Mouse (Mus musculus) heart, embryonic 10.5 days (tissue): ENCODE data around the gene Tvp23b. TPM values are rescaled to one million over a fixed set of nuclear protein-coding genes. Genes with fewer than 3 reads are reported as not detected.
A peak's percentile ranks its signal among the peaks of the same experiment; 100 is the strongest.

ENCODE experiments used
- DNase-seq: peaks from one replicate; pipeline ENCODE4 v3.0.0-alpha.2; 2017; ENCODE audit warnings: low spot score
- H3K27ac ChIP-seq: fragments of 300-500 bp; sonication (generic); 2 replicates; pipeline ENCODE4 v1.5.1; 2016; ENCODE audit warnings: mild to moderate bottlenecking
- H3K27me3 ChIP-seq: fragments of 300-500 bp; sonication (generic); 2 replicates; pipeline ENCODE4 v1.6.1; 2016; ENCODE audit warnings: mild to moderate bottlenecking; ENCODE audit not compliant: poor library complexity, insufficient read depth, severe bottlenecking
- H3K36me3 ChIP-seq: fragments of 300-500 bp; sonication (generic); 2 replicates; pipeline ENCODE4 v1.6.1; 2016; ENCODE audit warnings: mild to moderate bottlenecking, moderate library complexity
- H3K4me1 ChIP-seq: fragments of 300-500 bp; sonication (generic); 2 replicates; pipeline ENCODE4 v1.6.1; 2016; ENCODE audit warnings: mild to moderate bottlenecking
- H3K4me3 ChIP-seq: fragments of 300-500 bp; sonication (generic); 2 replicates; pipeline ENCODE4 v1.5.1; 2016; ENCODE audit warnings: mild to moderate bottlenecking, moderate library complexity
- H3K9me3 ChIP-seq: fragments of 300-500 bp; sonication (generic); 2 replicates; pipeline ENCODE4 v1.6.1; 2016; ENCODE audit warnings: mild to moderate bottlenecking, moderate library complexity
- WGBS: fragments of 180-500 bp; shearing (Covaris S2); methylation state at CpG from one replicate; pipeline ENCODE4 v1.1.7; 2016; 5-methylcytosine and 5-hydroxymethylcytosine counted together
- polyA plus RNA-seq: library from polyadenylated mRNA; unstranded; fragments of >200 nt; fragmentation: Nextera tagmentation; extraction: Ambion mirVana; gene quantifications from 2 replicates; pipeline ENCODE4 v1.2.1, GENCODE M21; 2016

Tvp23b gene
- polyA plus RNA-seq, 1 experiment from 2014 or later: 61.8 TPM

DNA sequence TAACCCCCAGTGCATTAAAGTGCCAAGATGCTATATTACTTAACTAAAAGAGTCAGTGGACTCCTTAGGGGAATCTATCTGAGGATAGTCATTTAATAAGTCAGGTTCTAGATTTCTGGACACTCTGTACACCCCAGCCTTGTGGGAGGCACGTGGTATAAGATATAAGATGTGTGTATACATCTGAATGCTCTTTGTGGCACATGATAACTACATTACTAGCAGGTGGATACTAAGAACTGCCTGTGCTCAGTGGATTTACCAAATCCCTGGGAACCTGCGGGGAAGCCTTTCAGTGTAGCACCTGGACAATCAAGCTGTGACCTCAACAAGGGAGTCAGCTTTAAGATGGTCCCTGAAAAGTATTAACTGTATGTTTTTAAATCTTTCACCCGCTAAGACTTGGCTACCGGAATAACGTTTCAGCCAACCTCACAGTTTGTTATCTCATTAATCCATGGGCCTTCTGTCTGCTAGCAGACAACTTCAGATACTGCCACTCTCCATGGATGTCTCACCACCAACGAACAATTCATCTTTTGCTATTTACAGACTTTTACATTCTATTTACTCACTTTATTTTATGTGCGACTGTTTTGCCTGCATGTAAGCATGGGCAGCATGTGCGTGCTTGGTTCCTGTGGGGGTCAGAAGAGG lies 9.4 kb upstream of the Tvp23b start:
- no peaks in the 10 kb centered on the region for H3K27me3 ChIP-seq
- WGBS: 75% methylated on average over 8 of the region's 8 CpGs
- no peaks in the 10 kb centered on the region for H3K36me3 ChIP-seq
- H3K27ac ChIP-seq: no peak overlapping the region
- H3K4me3 ChIP-seq: no peak overlapping the region
- H3K9me3 ChIP-seq: no peaks in the 10 kb centered on the region
- no peaks in the 10 kb centered on the region for H3K4me1 ChIP-seq
- no peak for DNase-seq

DNA sequence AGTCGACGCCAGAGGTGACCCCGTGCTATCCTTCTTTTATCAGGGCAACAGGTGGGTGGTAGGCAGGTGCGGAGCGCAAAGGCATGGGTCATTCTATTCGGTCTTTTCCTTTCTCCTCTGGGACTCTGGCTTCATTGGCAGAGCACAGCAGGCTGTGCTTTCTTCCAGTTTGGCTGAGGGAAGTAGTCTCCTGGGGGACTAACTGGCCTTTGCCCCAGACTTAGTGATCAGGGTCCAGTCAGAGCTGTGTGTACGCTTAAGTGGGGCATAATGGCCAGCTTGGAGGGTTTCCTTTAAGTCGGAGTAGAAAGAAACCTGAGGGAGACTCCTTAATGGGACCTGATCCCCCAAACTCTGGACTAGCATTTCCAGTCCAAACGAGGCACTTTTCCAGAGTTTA lies 5.8 kb upstream of the Tvp23b start:
- no peaks in the 10 kb centered on the region for H3K27me3 ChIP-seq
- whole genome bisulfite sequencing: 69% methylated on average over 9 of the region's 9 CpGs
- H3K27ac ChIP-seq: no peak overlapping the region
- DNase-seq: no peak
- no peaks in the 10 kb centered on the region for H3K36me3 ChIP-seq
- H3K4me3 ChIP-seq: no peak overlapping the region
- H3K9me3 ChIP-seq: no peaks in the 10 kb centered on the region
- H3K4me1 ChIP-seq: no peaks in the 10 kb centered on the region

DNA sequence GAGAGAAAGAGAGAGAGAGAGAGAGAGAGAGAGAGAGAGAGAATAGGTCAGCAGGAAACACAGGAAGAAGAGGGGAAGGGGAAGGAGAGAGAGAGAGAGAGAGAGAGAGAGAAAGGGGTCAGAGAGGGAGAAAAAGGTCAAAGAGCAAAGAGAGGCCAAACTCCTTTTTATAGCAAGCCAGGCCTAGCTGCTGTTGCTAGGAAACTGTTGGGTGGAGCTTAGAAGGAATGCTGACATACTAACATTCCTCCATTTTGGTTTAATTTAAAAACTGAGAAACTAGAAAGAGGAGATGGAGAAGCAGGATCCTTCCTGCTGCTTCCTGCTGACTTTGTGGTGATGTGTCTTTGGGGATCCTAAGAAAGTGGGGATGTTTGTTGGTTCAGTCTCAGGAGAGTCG lies 3.6 kb upstream of the Tvp23b start:
- no peaks in the 10 kb centered on the region for H3K4me1 ChIP-seq

DNA sequence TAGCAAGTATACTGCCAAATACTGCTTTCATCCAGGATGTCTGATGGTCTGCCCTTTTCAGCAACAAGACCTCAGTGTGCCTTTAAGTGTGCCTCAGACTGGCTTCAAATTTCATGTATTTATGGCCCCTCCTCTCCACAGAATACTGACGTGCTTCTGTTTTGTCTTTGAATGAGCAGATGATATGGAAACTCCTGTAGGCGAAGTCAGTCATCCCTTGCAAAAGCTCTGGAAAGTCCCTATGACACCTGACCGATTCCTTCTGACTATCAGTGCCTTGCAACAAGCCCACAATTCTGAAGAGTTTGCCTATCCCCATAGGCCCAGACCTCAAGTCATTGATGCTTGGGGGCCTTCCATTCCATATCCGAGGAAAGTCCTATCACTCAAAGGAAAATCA lies 2.8 kb upstream of the Tvp23b start:
- DNase-seq: no peak
- Histone ChIP-seq H3K36me3 (no peaks in the 10 kb centered on the region), H3K4me1 (no peaks in the 10 kb centered on the region), H3K27me3 (no peaks in the 10 kb centered on the region), H3K9me3 (no peaks in the 10 kb centered on the region), H3K27ac (no peak overlapping the region), H3K4me3 (no peak overlapping the region)
- WGBS: 85% methylated on average over 4 of the region's 4 CpGs

More for the DNA sequence above, 3.6 kb upstream of the Tvp23b start:
- H3K36me3 ChIP-seq: no peaks in the 10 kb centered on the region
- DNase-seq: no peak
- WGBS: 66% methylated on average over 1 of the region's 1 CpGs
- no peak overlapping the region for H3K4me3 ChIP-seq
- H3K27me3 ChIP-seq: no peaks in the 10 kb centered on the region
- no peak overlapping the region for H3K27ac ChIP-seq
- H3K9me3 ChIP-seq: no peaks in the 10 kb centered on the region

DNA sequence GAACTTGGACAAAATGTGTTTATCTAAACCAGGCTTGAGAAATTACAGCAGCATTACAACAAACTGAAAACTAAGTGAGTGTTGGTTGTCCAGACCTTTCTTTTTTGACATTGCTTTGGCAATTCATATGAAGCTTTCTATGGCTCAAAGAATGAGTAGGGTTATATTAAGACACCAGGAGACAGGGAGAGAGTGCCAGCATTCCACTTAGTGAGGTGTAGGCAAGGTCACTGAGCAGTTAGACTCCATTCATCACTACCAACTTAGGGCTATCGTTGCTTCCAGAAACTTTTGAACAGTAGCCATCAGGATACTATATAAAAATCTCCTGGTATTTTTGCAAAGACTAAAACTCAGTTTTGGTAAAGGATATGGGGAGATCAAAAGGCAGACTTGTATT lies 1.9 kb upstream of the Tvp23b start:
- no peaks in the 10 kb centered on the region for H3K27me3 ChIP-seq
- 89% methylated on average over 1 of the region's 1 CpGs for WGBS
- peaks cover 4% of the 10 kb centered on the region; the same call in 1 of the 2 replicates for H3K36me3 ChIP-seq
- no peak overlapping the region for H3K27ac ChIP-seq
- DNase-seq: no peak
- no peaks in the 10 kb centered on the region for H3K4me1 ChIP-seq
- H3K4me3 ChIP-seq: no peak overlapping the region
- no peaks in the 10 kb centered on the region for H3K9me3 ChIP-seq

DNA sequence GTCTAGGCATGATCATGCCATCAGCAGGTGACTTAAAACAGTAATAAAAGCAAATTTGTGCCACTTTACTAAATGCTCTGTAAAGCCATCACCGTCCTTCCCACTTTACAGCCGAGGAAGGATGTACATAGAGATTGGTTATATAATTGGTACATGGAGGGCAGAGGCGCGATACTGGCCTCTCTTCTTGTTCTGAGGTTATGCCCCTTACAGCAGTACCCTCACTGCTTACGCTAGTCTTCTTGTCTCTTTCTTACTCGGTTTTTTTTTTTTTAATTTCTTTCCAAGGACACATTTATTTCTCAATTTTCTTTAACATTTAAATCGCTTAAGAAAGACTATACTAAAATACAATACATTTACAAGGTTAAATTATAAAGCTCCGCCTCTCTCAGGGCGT lies 527 bp upstream of the Tvp23b start:
- peaks cover 11% of the 10 kb centered on the region for H3K36me3 ChIP-seq
- no peaks in the 10 kb centered on the region for H3K27me3 ChIP-seq
- 36% methylated on average over 9 of the region's 9 CpGs for WGBS
- H3K27ac ChIP-seq: peak overlapping the region; percentile 98
- DNase-seq: no peak
- H3K4me1 ChIP-seq: no peaks in the 10 kb centered on the region
- H3K9me3 ChIP-seq: no peaks in the 10 kb centered on the region
- peak overlapping the region; percentile 87 for H3K4me3 ChIP-seq

DNA sequence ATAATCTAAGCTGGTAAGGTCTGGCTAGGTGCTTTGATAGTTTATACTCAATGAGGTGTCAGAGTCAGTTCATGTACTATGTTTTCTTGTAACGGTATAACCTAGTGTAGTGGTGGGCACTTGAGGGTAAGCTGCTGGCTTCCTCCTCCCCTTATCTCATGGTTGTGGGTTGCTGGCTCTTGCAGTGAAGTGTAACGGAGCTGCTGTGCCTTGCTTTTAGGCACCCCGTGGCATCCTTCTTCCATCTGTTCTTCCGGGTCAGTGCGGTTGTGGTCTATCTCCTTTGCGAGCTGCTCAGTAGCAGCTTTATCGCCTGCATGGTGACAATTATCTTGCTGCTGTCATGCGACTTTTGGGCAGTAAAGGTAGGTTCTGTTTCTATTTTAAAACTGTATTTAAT lies 4.2 kb downstream of the Tvp23b start:
- Histone ChIP-seq H3K36me3 (peaks cover 50% of the 10 kb centered on the region), H3K27ac (no peak overlapping the region), H3K4me1 (no peaks in the 10 kb centered on the region), H3K9me3 (no peaks in the 10 kb centered on the region), H3K27me3 (no peaks in the 10 kb centered on the region), H3K4me3 (no peak overlapping the region)
- DNase-seq: no peak
- 78% methylated on average over 8 of the region's 8 CpGs for WGBS

DNA sequence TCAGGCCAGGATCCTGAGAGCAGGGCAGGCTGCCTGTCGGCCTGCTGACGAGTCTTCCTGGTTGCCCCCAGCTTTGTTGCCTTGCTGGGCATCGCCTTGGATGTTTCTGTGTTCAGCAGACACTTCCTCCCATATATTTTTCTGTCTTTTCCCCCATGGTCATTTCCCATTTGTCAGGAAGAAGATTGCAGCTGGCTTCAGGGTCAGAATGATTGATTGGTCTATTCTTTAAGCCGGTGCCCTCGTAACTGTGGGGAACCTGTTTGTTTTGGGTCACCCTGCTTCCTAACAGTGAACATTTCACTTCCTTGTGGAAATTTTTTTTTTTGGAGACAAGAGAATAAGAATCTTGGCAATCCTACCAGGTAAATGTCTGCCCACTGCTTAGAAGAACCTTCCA lies 6.1 kb downstream of the Tvp23b start:
- Histone ChIP-seq H3K27me3 (no peaks in the 10 kb centered on the region), H3K4me3 (no peak overlapping the region), H3K9me3 (no peaks in the 10 kb centered on the region), H3K36me3 (peaks cover 64% of the 10 kb centered on the region), H3K27ac (no peak overlapping the region), H3K4me1 (no peaks in the 10 kb centered on the region)
- DNase-seq: no peak
- WGBS: 79% methylated on average over 5 of the region's 5 CpGs

DNA sequence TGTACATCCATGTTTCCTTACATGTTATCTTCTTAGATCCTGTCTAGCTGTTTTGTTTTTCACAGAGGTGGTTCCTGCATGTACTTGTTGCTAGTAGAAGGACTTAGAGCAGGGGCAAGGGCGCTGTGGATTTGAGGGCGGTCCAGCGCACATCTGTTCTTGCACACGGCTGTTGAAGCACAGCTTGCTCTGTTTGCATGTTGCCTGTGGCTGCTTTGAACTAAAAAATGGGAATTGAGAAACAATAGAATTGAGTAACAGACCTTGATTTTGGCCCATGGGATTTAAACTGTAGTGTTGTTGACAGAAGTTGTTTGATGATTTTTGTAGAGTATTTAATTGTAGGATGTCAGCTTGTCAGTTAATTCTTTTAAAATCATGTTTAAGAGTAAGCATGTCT lies 11.5 kb downstream of the Tvp23b start:
- DNase-seq: no peak
- WGBS: 92% methylated on average over 4 of the region's 4 CpGs
- Histone ChIP-seq H3K27me3 (no peaks in the 10 kb centered on the region), H3K4me3 (no peak overlapping the region), H3K27ac (no peak overlapping the region), H3K9me3 (no peaks in the 10 kb centered on the region), H3K36me3 (peaks cover 71% of the 10 kb centered on the region), H3K4me1 (no peaks in the 10 kb centered on the region)

DNA sequence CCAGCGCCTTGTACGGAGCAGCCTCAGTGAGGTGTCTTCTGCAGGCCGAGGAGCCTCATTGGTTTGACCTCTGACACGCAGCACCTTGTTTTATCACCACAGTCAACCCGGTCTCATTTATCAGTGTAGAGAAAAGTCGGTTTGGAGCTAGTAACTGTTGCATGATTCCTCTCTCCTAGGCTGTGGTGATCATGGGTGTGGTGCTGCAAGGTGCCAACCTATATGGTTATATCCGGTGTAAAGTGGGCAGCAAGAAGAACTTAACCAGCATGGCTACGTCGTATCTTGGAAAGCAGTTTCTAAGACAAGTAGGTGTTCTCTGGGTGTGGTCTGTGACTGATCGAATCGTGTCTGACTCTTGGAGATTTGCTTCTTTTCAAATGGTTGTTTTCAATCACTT lies 12.5 kb downstream of the Tvp23b start:
- 92% methylated on average over 11 of the region's 11 CpGs for WGBS
- no peaks in the 10 kb centered on the region for H3K4me1 ChIP-seq
- no peaks in the 10 kb centered on the region for H3K27me3 ChIP-seq
- no peak for DNase-seq
- H3K27ac ChIP-seq: no peak overlapping the region
- H3K36me3 ChIP-seq: peaks cover 68% of the 10 kb centered on the region
- H3K9me3 ChIP-seq: no peaks in the 10 kb centered on the region
- H3K4me3 ChIP-seq: no peak overlapping the region

DNA sequence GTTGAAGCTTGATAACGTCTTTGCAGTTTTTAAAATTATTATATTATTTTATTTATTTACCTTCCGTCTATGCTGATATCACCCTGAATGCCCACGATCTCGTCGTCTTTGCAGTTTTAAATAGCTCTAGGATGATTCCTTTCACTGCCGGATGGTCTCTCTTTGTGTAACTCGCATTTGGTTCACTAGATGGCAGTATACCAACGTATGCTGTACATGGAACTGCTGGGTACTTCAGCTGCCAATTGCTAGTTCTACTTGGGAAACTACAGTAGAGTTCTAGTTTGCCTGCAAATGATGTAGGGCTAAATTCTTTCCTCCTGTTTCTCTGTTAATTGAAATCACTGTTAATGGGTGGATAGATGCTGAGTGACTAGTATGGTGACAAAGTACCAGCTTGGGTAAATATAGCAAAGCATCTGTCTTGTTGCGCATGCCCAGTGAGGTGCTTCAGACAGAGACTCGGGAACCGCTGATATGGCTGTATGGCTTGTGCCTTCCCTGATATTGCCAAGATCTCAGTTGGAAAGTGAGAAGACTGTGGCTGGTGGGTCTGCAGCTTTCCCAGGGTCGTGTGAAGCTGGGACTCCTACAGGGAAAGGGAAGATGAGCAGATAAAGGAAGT lies 22.6 kb downstream of the Tvp23b start:
- Histone ChIP-seq H3K9me3 (no peaks in the 10 kb centered on the region), H3K4me1 (no peaks in the 10 kb centered on the region), H3K27me3 (no peaks in the 10 kb centered on the region; the same call in 1 of the 2 replicates), H3K36me3 (no peaks in the 10 kb centered on the region), H3K27ac (no peak overlapping the region), H3K4me3 (no peak overlapping the region)
- DNase-seq: no peak
- 29% methylated on average over 12 of the region's 12 CpGs for WGBS

DNA sequence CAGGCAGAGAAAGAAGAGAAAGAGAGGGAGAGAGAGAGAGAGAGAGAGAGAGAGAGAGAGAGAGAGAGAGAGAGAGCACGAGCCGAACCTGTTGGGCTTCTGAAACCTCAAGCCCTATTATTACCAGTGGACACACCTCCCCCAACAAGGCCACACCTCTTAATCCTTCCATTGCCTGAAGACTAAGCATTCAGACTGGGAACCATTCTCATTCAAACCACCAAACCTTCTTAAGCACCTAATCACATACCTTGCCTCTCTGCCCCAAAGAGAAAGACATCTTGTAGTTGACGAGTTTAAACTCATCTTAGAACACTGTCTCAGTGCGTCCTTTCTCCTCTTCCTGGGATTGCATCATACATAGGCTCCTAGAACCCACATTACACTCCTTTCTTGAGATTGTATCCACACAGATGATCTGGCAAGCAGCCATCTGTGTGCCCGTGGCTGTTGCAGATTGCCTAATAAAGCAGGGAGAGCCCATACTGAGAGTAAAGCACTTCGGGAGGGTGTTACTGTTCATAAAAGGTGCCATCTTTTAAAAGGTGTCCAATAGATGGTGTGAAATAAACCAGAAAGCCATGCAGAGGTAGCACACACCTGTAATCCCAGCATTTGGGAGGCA lies 24.7 kb downstream of the Tvp23b start:
- no peaks in the 10 kb centered on the region for H3K36me3 ChIP-seq
- WGBS: 78% methylated on average over 6 of the region's 6 CpGs
- H3K4me3 ChIP-seq: no peak overlapping the region
- no peak overlapping the region for H3K27ac ChIP-seq
- no peaks in the 10 kb centered on the region for H3K4me1 ChIP-seq
- no peaks in the 10 kb centered on the region for H3K9me3 ChIP-seq
- no peak for DNase-seq
- H3K27me3 ChIP-seq: no peaks in the 10 kb centered on the region; the same call in 1 of the 2 replicates

DNA sequence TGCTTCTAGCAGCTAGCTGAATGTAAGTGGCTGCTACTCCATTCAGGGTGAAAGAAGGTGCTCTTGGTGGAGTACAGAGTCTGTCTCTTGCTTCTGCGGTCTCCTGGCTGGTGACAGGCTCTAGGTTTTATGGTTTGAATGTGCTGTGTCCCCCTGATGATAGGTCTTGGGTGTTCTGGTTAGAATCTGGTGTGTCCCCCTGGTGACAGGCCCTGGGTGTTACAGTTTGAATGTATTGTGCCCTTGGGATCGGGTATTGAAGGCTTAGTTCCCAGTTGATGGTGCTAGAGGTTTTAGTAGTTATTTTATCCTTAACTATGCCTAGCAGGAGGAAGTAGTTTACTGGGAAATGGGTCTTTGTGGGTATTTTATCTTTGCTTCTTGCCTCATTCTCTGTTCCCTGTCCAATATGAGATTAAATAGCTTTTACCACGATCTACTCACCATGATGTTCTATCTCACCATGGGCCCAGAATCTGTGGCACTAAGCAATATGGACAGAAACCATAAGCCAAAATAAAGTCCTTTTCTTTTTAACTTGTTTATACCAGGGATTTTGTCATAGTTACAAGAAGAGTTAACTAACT lies 30.6 kb downstream of the Tvp23b start:
- 74% methylated on average over 3 of the region's 3 CpGs for whole genome bisulfite sequencing

More for the DNA sequence above, 30.6 kb downstream of the Tvp23b start:
- H3K4me3 ChIP-seq: no peak overlapping the region
- H3K9me3 ChIP-seq: no peaks in the 10 kb centered on the region
- no peak for DNase-seq
- H3K27ac ChIP-seq: no peak overlapping the region
- no peaks in the 10 kb centered on the region; the same call in 1 of the 2 replicates for H3K27me3 ChIP-seq
- H3K36me3 ChIP-seq: no peaks in the 10 kb centered on the region
- no peaks in the 10 kb centered on the region for H3K4me1 ChIP-seq
